Comparison of ENCODE assay signal across 23 mouse cellular contexts in the genomic region with DNA sequence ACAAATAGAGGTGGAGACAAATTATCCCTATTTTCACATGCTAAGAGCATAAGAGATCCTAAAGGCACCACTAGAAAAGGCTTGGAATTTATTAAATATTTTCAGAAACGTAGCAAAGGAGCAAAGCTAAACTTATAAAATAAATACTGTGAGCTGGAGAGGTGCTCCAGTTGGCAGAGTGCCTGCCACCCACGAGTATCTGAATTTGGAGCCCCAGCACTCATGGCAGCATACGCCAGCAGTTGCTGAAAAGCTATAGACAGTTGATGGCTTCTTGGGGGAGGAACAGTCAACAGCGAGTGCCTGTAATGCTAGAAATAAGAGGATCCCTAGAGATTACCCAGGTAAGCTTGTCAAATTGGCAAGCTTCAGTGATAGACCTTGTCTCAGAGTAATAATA. TPM values are rescaled to one million over a fixed set of nuclear protein-coding genes. Genes with fewer than 3 reads are reported as not detected.
A peak's percentile ranks its signal among the peaks of the same experiment; 100 is the strongest.
DNase-seq lines count a peak whose midpoint lies in the region.
"Had no signal": no experiment of that assay in that cellular context is flagged by ENCODE, and none has a peak within 500 bp of the region (broad histone marks: within the 10 kb centered on the region; RNA-seq: fewer than 3 reads in every experiment).

No protein-coding gene starts in this region.

- intact Hi-C loops in left cerebral cortex, postnatal 4 days (cut with DNase I): no loop called here
- intact Hi-C loops in left cerebral cortex, postnatal 25 days (cut with DNase I): no loop called here

- no peaks in the 10 kb centered on the region for H3K9me3 ChIP-seq in embryonic facial prominence, embryonic 10.5 days
- H3K9me3 ChIP-seq: embryonic facial prominence, embryonic 15.5 days; forebrain, embryonic 13.5 days; kidney, embryonic 15.5 days; limb, embryonic 13.5 days; midbrain, embryonic 10.5 days; neural tube, embryonic 12.5 days had no signal

- H3K36me3 ChIP-seq in embryonic facial prominence, embryonic 10.5 days (replicated peaks): no peaks in the 10 kb centered on the region
- H3K36me3 ChIP-seq: embryonic facial prominence, embryonic 15.5 days; kidney, embryonic 15.5 days; limb, embryonic 13.5 days; midbrain, embryonic 10.5 days; neural tube, embryonic 12.5 days had no signal

- no peaks in the 10 kb centered on the region for H3K27me3 ChIP-seq in embryonic facial prominence, embryonic 10.5 days (replicated peaks; ENCODE audit: low read depth, poor library complexity, severe bottlenecking)
- H3K27me3 ChIP-seq: embryonic facial prominence, embryonic 15.5 days; forebrain, embryonic 13.5 days; kidney, embryonic 15.5 days; limb, embryonic 13.5 days; neural tube, embryonic 12.5 days had no signal

- no peak overlapping the region for H3K4me3 ChIP-seq in embryonic facial prominence, embryonic 10.5 days
- H3K4me3 ChIP-seq: embryonic facial prominence, embryonic 15.5 days; forebrain, embryonic 13.5 days; kidney, embryonic 15.5 days; layer of hippocampus, adult 2 months; limb, embryonic 13.5 days; midbrain, embryonic 10.5 days; myocyte; neural tube, embryonic 12.5 days had no signal

- 79% methylated on average over 4 of the region's 4 CpGs for WGBS in embryonic facial prominence, embryonic 10.5 days

- DNase-seq in left cerebral cortex, adult 18-20 months (ENCODE audit: low spot score in 2 of 2): peak; percentile 10 to 22
- DNase-seq in left cerebral cortex, postnatal 4 days: no peak
- DNase-seq in brain, adult 2 months (ENCODE audit: low read depth, low spot score): peak; percentile 67
- peak; percentile 18 to 43 for DNase-seq in left cerebral cortex, postnatal 25 days (ENCODE audit: low spot score in 2 of 2)
- peak; percentile 9 to 25 for DNase-seq in right cerebral cortex, postnatal 36 days (ENCODE audit: low spot score in 2 of 2)
- no peak for DNase-seq in embryonic facial prominence, embryonic 10.5 days (ENCODE audit: low spot score)
- DNase-seq in kidney, postnatal 4 days: no peak
- DNase-seq: adrenal gland, postnatal 14 days; cerebellum, adult 18-20 months; gastrocnemius, postnatal 10 days; heart, postnatal 14 days; kidney, adult 18-20 months; kidney, postnatal 25 days; lung, postnatal 14 days; thymus, postnatal 4 days had no signal

- H3K27ac ChIP-seq in embryonic facial prominence, embryonic 10.5 days (replicated peaks): no peak overlapping the region
- H3K27ac ChIP-seq: embryonic facial prominence, embryonic 15.5 days; forebrain, embryonic 13.5 days; kidney, embryonic 15.5 days; layer of hippocampus, adult 2 months; limb, embryonic 13.5 days; midbrain, embryonic 10.5 days; neural tube, embryonic 12.5 days had no signal

- H3K4me1 ChIP-seq in embryonic facial prominence, embryonic 10.5 days: no peaks in the 10 kb centered on the region
- H3K4me1 ChIP-seq: embryonic facial prominence, embryonic 15.5 days; forebrain, embryonic 13.5 days; kidney, embryonic 15.5 days; limb, embryonic 13.5 days; midbrain, embryonic 10.5 days; neural tube, embryonic 12.5 days had no signal

RNA-seq across cellular contexts. Expression of gene Fmnl2, which starts 38.7 kb away (rescaled TPM):
- total RNA-seq in left cerebral cortex, adult 18-20 months (2021): 10 to 100 TPM; 41.9 to 43.2 TPM
- 10 to 100 TPM; 62.6 to 70.6 TPM for total RNA-seq in left cerebral cortex, postnatal 4 days (2021)
- 10 to 100 TPM; 45.5 to 46.8 TPM for total RNA-seq in left cerebral cortex, postnatal 25 days (2021)
- 6.0 and 7.3 TPM in 2 replicates for polyA plus RNA-seq in embryonic facial prominence, embryonic 10.5 days (2016; fragmentation: Nextera tagmentation; extraction: Ambion mirVana)

Comparison
In these comparisons a context has a peak if more than half of its experiments do, and no peak if none do; other contexts are left out.
1. DNase-seq: peak in left cerebral cortex, adult 18-20 months (2 of 2), brain, adult 2 months (single experiment), left cerebral cortex, postnatal 25 days (2 of 2) and right cerebral cortex, postnatal 36 days (2 of 2); none in left cerebral cortex, postnatal 4 days (single experiment), embryonic facial prominence, embryonic 10.5 days (single experiment) and kidney, postnatal 4 days (0 of 2).